Mouse (Mus musculus): Measurements from ENCODE around the gene Rpap1. TPM values are rescaled to one million over a fixed set of nuclear protein-coding genes. Genes with fewer than 3 reads are reported as not detected.

Rpap1 gene
- polyA plus RNA-seq, 1 experiment from 2014 or later = 32.1 TPM

- Histone ChIP-seq H3K9me3 (ENCODE audit: low read length) (no peaks in the 10 kb centered on the region), H3K4me1 (ENCODE audit: insufficient read depth, low read length) (peaks cover 28% of the 10 kb centered on the region), H3K27ac (ENCODE audit: low read length) (no peak overlapping the region), H3K36me3 (ENCODE audit: insufficient read depth, low read length) (no peaks in the 10 kb centered on the region), H3K4me2 (replicated peaks; ENCODE audit: low read depth, low read length) (peak overlapping the region; percentile 97), H3K9ac (replicated peaks; ENCODE audit: low read length) (peak overlapping the region; percentile 86), H3K27me3 (ENCODE audit: insufficient read depth, low read length) (peaks cover 19% of the 10 kb centered on the region), H3K4me3 (ENCODE audit: low read length) (peak overlapping the region; percentile 81)
- WGBS = under 1% methylated on average over 26 of the region's 27 CpGs
- ATAC-seq (ENCODE audit: low FRiP score, low TSS enrichment) = peak; percentile 52; the same call in 1 of the 2 replicates
Observed at GRCm38 (mm10) chr2:119799961-119800550, 12.7 kb upstream of the Rpap1 start.

GRCm38 (mm10) chr2:119799181-119799960 is 12.0 kb upstream of the Rpap1 start:
- under 1% methylated on average over 52 of the region's 89 CpGs for WGBS
- H3K27ac ChIP-seq (ENCODE audit: low read length) = no peak overlapping the region

GRCm38 (mm10) chr2:119798246-119798927 is 11.1 kb upstream of the Rpap1 start:
- Histone ChIP-seq H3K9me3 (ENCODE audit: low read length) (no peaks in the 10 kb centered on the region), H3K4me1 (ENCODE audit: insufficient read depth, low read length) (peaks cover 21% of the 10 kb centered on the region), H3K4me2 (replicated peaks; ENCODE audit: low read depth, low read length) (0 out of 2 replicates have a peak overlapping the region, but pooled peaks have one; percentile 97), H3K27ac (ENCODE audit: low read length) (no peak overlapping the region), H3K36me3 (ENCODE audit: insufficient read depth, low read length) (no peaks in the 10 kb centered on the region), H3K27me3 (ENCODE audit: insufficient read depth, low read length) (peaks cover 19% of the 10 kb centered on the region), H3K9ac (replicated peaks; ENCODE audit: low read length) (no peak overlapping the region), H3K4me3 (ENCODE audit: low read length) (no peak overlapping the region)
- no peak for ATAC-seq (ENCODE audit: low FRiP score, low TSS enrichment)
- 12% methylated on average over 13 of the region's 13 CpGs for WGBS

More at GRCm38 (mm10) chr2:119799181-119799960, 12.0 kb upstream of the Rpap1 start:
- ATAC-seq (ENCODE audit: low FRiP score, low TSS enrichment) = peak; percentile 73
- Histone ChIP-seq H3K9ac (replicated peaks; ENCODE audit: low read length) (peak overlapping the region; percentile 86), H3K36me3 (ENCODE audit: insufficient read depth, low read length) (no peaks in the 10 kb centered on the region), H3K4me2 (replicated peaks; ENCODE audit: low read depth, low read length) (peak overlapping the region; percentile 97), H3K4me3 (ENCODE audit: low read length) (peak overlapping the region; percentile 81), H3K4me1 (ENCODE audit: insufficient read depth, low read length) (peaks cover 28% of the 10 kb centered on the region), H3K27me3 (ENCODE audit: insufficient read depth, low read length) (peaks cover 19% of the 10 kb centered on the region), H3K9me3 (ENCODE audit: low read length) (no peaks in the 10 kb centered on the region)

- Histone ChIP-seq H3K9ac (replicated peaks; ENCODE audit: low read length) (no peak within 1 kb of the TSS), H3K4me3 (ENCODE audit: low read length) (no peak within 1 kb of the TSS), H3K4me2 (replicated peaks; ENCODE audit: low read depth, low read length) (no peak within 1 kb of the TSS), H3K27me3 (ENCODE audit: insufficient read depth, low read length) (peaks cover 19% of the 10 kb centered on the region), H3K36me3 (ENCODE audit: insufficient read depth, low read length) (no peaks in the 10 kb centered on the region), H3K9me3 (ENCODE audit: low read length) (no peaks in the 10 kb centered on the region), H3K27ac (ENCODE audit: low read length) (no peak within 1 kb of the TSS), H3K4me1 (ENCODE audit: insufficient read depth, low read length) (peaks cover 11% of the 10 kb centered on the region)
- no peak for ATAC-seq (ENCODE audit: low FRiP score, low TSS enrichment)
- WGBS = 70% methylated on average over 5 of the region's 5 CpGs
Observed at GRCm38 (mm10) chr2:119797279-119797783, 10.0 kb upstream of the Rpap1 start, which contains the start of gene Tyro3. TSS of gene Tyro3 (plus strand) at chr2:119797733.

- Histone ChIP-seq H3K4me3 (ENCODE audit: low read length) (no peak overlapping the region), H3K9me3 (ENCODE audit: low read length) (no peaks in the 10 kb centered on the region), H3K27me3 (ENCODE audit: insufficient read depth, low read length) (no peaks in the 10 kb centered on the region), H3K9ac (replicated peaks; ENCODE audit: low read length) (no peak overlapping the region), H3K36me3 (ENCODE audit: insufficient read depth, low read length) (no peaks in the 10 kb centered on the region), H3K4me2 (replicated peaks; ENCODE audit: low read depth, low read length) (no peak overlapping the region), H3K4me1 (ENCODE audit: insufficient read depth, low read length) (peaks cover 9% of the 10 kb centered on the region; the same call in 1 of the 2 replicates), H3K27ac (ENCODE audit: low read length) (no peak overlapping the region)
- 94% methylated on average over 2 of the region's 2 CpGs for WGBS
- ATAC-seq (ENCODE audit: low FRiP score, low TSS enrichment) = no peak
Observed at GRCm38 (mm10) chr2:119789996-119790395, 2.7 kb upstream of the Rpap1 start.

GRCm38 (mm10) chr2:119767246-119767645 is 20.1 kb downstream of the Rpap1 start:
- H3K27ac ChIP-seq (ENCODE audit: low read length) = no peak overlapping the region
- WGBS = 94% methylated on average over 6 of the region's 6 CpGs
- no peaks in the 10 kb centered on the region for H3K4me1 ChIP-seq (ENCODE audit: insufficient read depth, low read length)
- no peak overlapping the region for H3K4me3 ChIP-seq (ENCODE audit: low read length)
- H3K9ac ChIP-seq (replicated peaks; ENCODE audit: low read length) = no peak overlapping the region
- H3K4me2 ChIP-seq (replicated peaks; ENCODE audit: low read depth, low read length) = no peak overlapping the region
- no peaks in the 10 kb centered on the region for H3K27me3 ChIP-seq (ENCODE audit: insufficient read depth, low read length)
- no peaks in the 10 kb centered on the region for H3K9me3 ChIP-seq (ENCODE audit: low read length)
- H3K36me3 ChIP-seq (ENCODE audit: insufficient read depth, low read length) = peaks cover 52% of the 10 kb centered on the region
- peak; percentile 39; the same call in 1 of the 2 replicates for ATAC-seq (ENCODE audit: low FRiP score, low TSS enrichment)

- 58% methylated on average over 4 of the region's 4 CpGs for WGBS
- H3K27me3 ChIP-seq (ENCODE audit: insufficient read depth, low read length) = peaks cover 23% of the 10 kb centered on the region
- no peak overlapping the region for H3K9ac ChIP-seq (replicated peaks; ENCODE audit: low read length)
- no peak overlapping the region for H3K4me2 ChIP-seq (replicated peaks; ENCODE audit: low read depth, low read length)
- H3K4me3 ChIP-seq (ENCODE audit: low read length) = no peak overlapping the region
- peaks cover 1% of the 10 kb centered on the region; the same call in 1 of the 2 replicates for H3K4me1 ChIP-seq (ENCODE audit: insufficient read depth, low read length)
- no peaks in the 10 kb centered on the region for H3K9me3 ChIP-seq (ENCODE audit: low read length)
- ATAC-seq (ENCODE audit: low FRiP score, low TSS enrichment) = no peak
- no peak overlapping the region for H3K27ac ChIP-seq (ENCODE audit: low read length)
- peaks cover 23% of the 10 kb centered on the region for H3K36me3 ChIP-seq (ENCODE audit: insufficient read depth, low read length)
Observed at GRCm38 (mm10) chr2:119763924-119764323, 23.4 kb downstream of the Rpap1 start.

- ATAC-seq (ENCODE audit: low FRiP score, low TSS enrichment) = no peak
- peaks cover 38% of the 10 kb centered on the region for H3K27me3 ChIP-seq (ENCODE audit: insufficient read depth, low read length)
- 72% methylated on average over 1 of the region's 1 CpGs for WGBS
Observed at GRCm38 (mm10) chr2:119762276-119762675, 25.1 kb downstream of the Rpap1 start.

GRCm38 (mm10) chr2:119760251-119760650 is 27.1 kb downstream of the Rpap1 start, which contains the start of gene Ltk:
TSS of gene Ltk (minus strand) at chr2:119760431.
- no peaks in the 10 kb centered on the region for H3K9me3 ChIP-seq (ENCODE audit: low read length)
- ATAC-seq (ENCODE audit: low FRiP score, low TSS enrichment) = no peak
- WGBS = 13% methylated on average over 9 of the region's 9 CpGs

More at GRCm38 (mm10) chr2:119762276-119762675, 25.1 kb downstream of the Rpap1 start:
- Histone ChIP-seq H3K36me3 (ENCODE audit: insufficient read depth, low read length) (peaks cover 13% of the 10 kb centered on the region), H3K4me2 (replicated peaks; ENCODE audit: low read depth, low read length) (no peak overlapping the region), H3K4me3 (ENCODE audit: low read length) (no peak overlapping the region), H3K9me3 (ENCODE audit: low read length) (no peaks in the 10 kb centered on the region), H3K4me1 (ENCODE audit: insufficient read depth, low read length) (peaks cover 14% of the 10 kb centered on the region), H3K27ac (ENCODE audit: low read length) (no peak overlapping the region), H3K9ac (replicated peaks; ENCODE audit: low read length) (no peak overlapping the region)

More at GRCm38 (mm10) chr2:119760251-119760650, 27.1 kb downstream of the Rpap1 start, which contains the start of gene Ltk:
- H3K27ac ChIP-seq (ENCODE audit: low read length) = no peak within 1 kb of the TSS
- no peak within 1 kb of the TSS for H3K4me3 ChIP-seq (ENCODE audit: low read length)
- no peak within 1 kb of the TSS for H3K4me2 ChIP-seq (replicated peaks; ENCODE audit: low read depth, low read length)
- H3K36me3 ChIP-seq (ENCODE audit: insufficient read depth, low read length) = peaks cover 9% of the 10 kb centered on the region; the same call in 1 of the 2 replicates
- peaks cover 14% of the 10 kb centered on the region for H3K4me1 ChIP-seq (ENCODE audit: insufficient read depth, low read length)
- no peak within 1 kb of the TSS for H3K9ac ChIP-seq (replicated peaks; ENCODE audit: low read length)
- peaks cover 43% of the 10 kb centered on the region for H3K27me3 ChIP-seq (ENCODE audit: insufficient read depth, low read length)
